Mouse (Mus musculus): ENCODE data around the gene Sesn3. TPM values are rescaled to one million over a fixed set of nuclear protein-coding genes. Genes with fewer than 3 reads are reported as not detected.

Sesn3 gene
- polyA plus RNA-seq, 1 experiment from 2014 or later = 5.6 TPM

GRCm38 (mm10) chr9:14293866-14294265 is 19.0 kb downstream of the Sesn3 start:
- no peak for ATAC-seq
- no peak for TF ChIP-seq CTCF (IDR thresholded peaks at IDR 0.05; ENCODE audit: low read depth)

GRCm38 (mm10) chr9:14295680-14296440 is 21.0 kb downstream of the Sesn3 start:
- TF ChIP-seq CTCF (IDR thresholded peaks at IDR 0.05; ENCODE audit: low read depth) = no peak

More at GRCm38 (mm10) chr9:14293866-14294265, 19.0 kb downstream of the Sesn3 start:
- Histone ChIP-seq H3K4me2 (replicated peaks; ENCODE audit: low read depth) (no peak overlapping the region), H3K4me1 (replicated peaks; ENCODE audit: control insufficient read depth, insufficient read depth, low read length) (no peaks in the 10 kb centered on the region; the same call in 1 of the 2 replicates), H3K9me3 (ENCODE audit: control insufficient read depth) (no peaks in the 10 kb centered on the region), H3K9ac (ENCODE audit: low read depth, low read length) (no peak overlapping the region), H3K27ac (ENCODE audit: low read depth, low read length) (no peak overlapping the region), H3K4me3 (ENCODE audit: low read depth, low read length) (no peak overlapping the region), H3K27me3 (replicated peaks; ENCODE audit: control insufficient read depth, insufficient read depth, low read length) (no peaks in the 10 kb centered on the region), H3K36me3 (ENCODE audit: control insufficient read depth, insufficient read depth) (no peaks in the 10 kb centered on the region)
- 100% methylated on average over 1 of the region's 1 CpGs for WGBS

GRCm38 (mm10) chr9:14297204-14297603 is 22.3 kb downstream of the Sesn3 start:
- H3K27ac ChIP-seq (ENCODE audit: low read depth, low read length) = no peak overlapping the region
- no peak for TF ChIP-seq CTCF (IDR thresholded peaks at IDR 0.05; ENCODE audit: low read depth)
- 60% methylated on average over 5 of the region's 5 CpGs for WGBS
- no peaks in the 10 kb centered on the region; the same call in 1 of the 2 replicates for H3K4me1 ChIP-seq (replicated peaks; ENCODE audit: control insufficient read depth, insufficient read depth, low read length)
- no peak overlapping the region for H3K4me2 ChIP-seq (replicated peaks; ENCODE audit: low read depth)
- H3K9me3 ChIP-seq (ENCODE audit: control insufficient read depth) = no peaks in the 10 kb centered on the region
- no peaks in the 10 kb centered on the region for H3K27me3 ChIP-seq (replicated peaks; ENCODE audit: control insufficient read depth, insufficient read depth, low read length)
- no peak overlapping the region for H3K9ac ChIP-seq (ENCODE audit: low read depth, low read length)
- no peaks in the 10 kb centered on the region for H3K36me3 ChIP-seq (ENCODE audit: control insufficient read depth, insufficient read depth)
- no peak overlapping the region for H3K4me3 ChIP-seq (ENCODE audit: low read depth, low read length)
- ATAC-seq = no peak

More at GRCm38 (mm10) chr9:14295680-14296440, 21.0 kb downstream of the Sesn3 start:
- Histone ChIP-seq H3K36me3 (ENCODE audit: control insufficient read depth, insufficient read depth) (no peaks in the 10 kb centered on the region), H3K27ac (ENCODE audit: low read depth, low read length) (no peak overlapping the region), H3K9me3 (ENCODE audit: control insufficient read depth) (no peaks in the 10 kb centered on the region), H3K4me1 (replicated peaks; ENCODE audit: control insufficient read depth, insufficient read depth, low read length) (no peaks in the 10 kb centered on the region; the same call in 1 of the 2 replicates), H3K27me3 (replicated peaks; ENCODE audit: control insufficient read depth, insufficient read depth, low read length) (no peaks in the 10 kb centered on the region), H3K4me2 (replicated peaks; ENCODE audit: low read depth) (no peak overlapping the region), H3K9ac (ENCODE audit: low read depth, low read length) (no peak overlapping the region), H3K4me3 (ENCODE audit: low read depth, low read length) (no peak overlapping the region)
- 85% methylated on average over 8 of the region's 8 CpGs for WGBS
- no peak for ATAC-seq

GRCm38 (mm10) chr9:14299819-14300218 is 25.0 kb downstream of the Sesn3 start:
- TF ChIP-seq CTCF (IDR thresholded peaks at IDR 0.05; ENCODE audit: low read depth) = no peak
- H3K27me3 ChIP-seq (replicated peaks; ENCODE audit: control insufficient read depth, insufficient read depth, low read length) = no peaks in the 10 kb centered on the region
- no peak overlapping the region for H3K4me3 ChIP-seq (ENCODE audit: low read depth, low read length)
- no peak overlapping the region for H3K9ac ChIP-seq (ENCODE audit: low read depth, low read length)
- ATAC-seq = no peak
- H3K9me3 ChIP-seq (ENCODE audit: control insufficient read depth) = no peaks in the 10 kb centered on the region
- no peak overlapping the region for H3K4me2 ChIP-seq (replicated peaks; ENCODE audit: low read depth)
- H3K27ac ChIP-seq (ENCODE audit: low read depth, low read length) = no peak overlapping the region
- H3K4me1 ChIP-seq (replicated peaks; ENCODE audit: control insufficient read depth, insufficient read depth, low read length) = no peaks in the 10 kb centered on the region; the same call in 1 of the 2 replicates
- H3K36me3 ChIP-seq (ENCODE audit: control insufficient read depth, insufficient read depth) = no peaks in the 10 kb centered on the region

- Histone ChIP-seq H3K9me3 (ENCODE audit: control insufficient read depth) (no peaks in the 10 kb centered on the region), H3K36me3 (ENCODE audit: control insufficient read depth, insufficient read depth) (no peaks in the 10 kb centered on the region), H3K4me3 (ENCODE audit: low read depth, low read length) (no peak overlapping the region), H3K27ac (ENCODE audit: low read depth, low read length) (no peak overlapping the region), H3K4me2 (replicated peaks; ENCODE audit: low read depth) (no peak overlapping the region), H3K9ac (ENCODE audit: low read depth, low read length) (no peak overlapping the region), H3K27me3 (replicated peaks; ENCODE audit: control insufficient read depth, insufficient read depth, low read length) (no peaks in the 10 kb centered on the region), H3K4me1 (replicated peaks; ENCODE audit: control insufficient read depth, insufficient read depth, low read length) (no peaks in the 10 kb centered on the region; the same call in 1 of the 2 replicates)
- TF ChIP-seq CTCF (IDR thresholded peaks at IDR 0.05; ENCODE audit: low read depth) = no peak
- ATAC-seq = no peak
- 66% methylated on average over 6 of the region's 6 CpGs for whole genome bisulfite sequencing
These were observed 25.9 kb downstream of the Sesn3 start for GRCm38 (mm10) chr9:14300795-14301194.

- ATAC-seq = no peak
- no peaks in the 10 kb centered on the region for H3K9me3 ChIP-seq (ENCODE audit: control insufficient read depth)
- H3K4me2 ChIP-seq (replicated peaks; ENCODE audit: low read depth) = no peak overlapping the region
- H3K27ac ChIP-seq (ENCODE audit: low read depth, low read length) = no peak overlapping the region
- WGBS = 79% methylated on average over 9 of the region's 9 CpGs
- H3K36me3 ChIP-seq (ENCODE audit: control insufficient read depth, insufficient read depth) = peaks cover 5% of the 10 kb centered on the region; the same call in 1 of the 2 replicates
- no peak overlapping the region for H3K4me3 ChIP-seq (ENCODE audit: low read depth, low read length)
- no peaks in the 10 kb centered on the region for H3K27me3 ChIP-seq (replicated peaks; ENCODE audit: control insufficient read depth, insufficient read depth, low read length)
- H3K4me1 ChIP-seq (replicated peaks; ENCODE audit: control insufficient read depth, insufficient read depth, low read length) = no peaks in the 10 kb centered on the region
- no peak for TF ChIP-seq CTCF (IDR thresholded peaks at IDR 0.05; ENCODE audit: low read depth)
- no peak overlapping the region for H3K9ac ChIP-seq (ENCODE audit: low read depth, low read length)
These were observed 29.5 kb downstream of the Sesn3 start for GRCm38 (mm10) chr9:14304262-14304968.

All from intestine, postnatal 0 days (tissue).